Mouse (Mus musculus) gastrocnemius, postnatal 10 days (tissue): Measurements from ENCODE around the gene Grsf1. TPM values are rescaled to one million over a fixed set of nuclear protein-coding genes. Genes with fewer than 3 reads are reported as not detected.

Source experiments
- DNase-seq: peaks from one replicate; pipeline ENCODE4 v3.0.0; 2021; ENCODE audit warnings: mixed read lengths
- total RNA-seq, 2 experiments: library from RNA; stranded (reverse); gene quantifications; 2 replicates each; pipeline ENCODE4 v1.2.3; 2021

Gene Grsf1
- total RNA-seq, 2 experiments from 2014 or later, result 111 to 113 TPM

- no peak for DNase-seq
These were observed 12.7 kb upstream of the Grsf1 start for GRCm38 (mm10) chr5:88688583-88689187.

DNA sequence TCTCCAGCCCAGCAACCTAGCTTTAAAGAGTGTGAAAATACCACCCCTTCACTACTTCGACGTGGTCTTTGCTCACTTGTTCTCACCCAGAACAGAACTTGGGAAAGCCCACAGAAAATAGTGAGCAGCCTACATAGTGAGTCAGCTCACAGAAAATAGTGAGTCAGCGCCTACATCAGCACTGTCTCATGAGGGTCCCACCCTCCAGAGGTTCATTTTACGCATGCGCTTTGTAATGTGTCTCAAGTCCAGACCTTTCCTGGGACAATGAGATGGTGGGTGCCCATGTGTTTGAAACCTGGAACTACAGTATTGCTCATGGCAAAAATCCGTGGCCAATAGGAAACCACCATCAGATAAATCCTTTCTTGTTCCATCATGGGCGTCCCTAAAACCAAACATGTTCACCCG is 12.0 kb upstream of the Grsf1 start:
- no peak for DNase-seq

DNA sequence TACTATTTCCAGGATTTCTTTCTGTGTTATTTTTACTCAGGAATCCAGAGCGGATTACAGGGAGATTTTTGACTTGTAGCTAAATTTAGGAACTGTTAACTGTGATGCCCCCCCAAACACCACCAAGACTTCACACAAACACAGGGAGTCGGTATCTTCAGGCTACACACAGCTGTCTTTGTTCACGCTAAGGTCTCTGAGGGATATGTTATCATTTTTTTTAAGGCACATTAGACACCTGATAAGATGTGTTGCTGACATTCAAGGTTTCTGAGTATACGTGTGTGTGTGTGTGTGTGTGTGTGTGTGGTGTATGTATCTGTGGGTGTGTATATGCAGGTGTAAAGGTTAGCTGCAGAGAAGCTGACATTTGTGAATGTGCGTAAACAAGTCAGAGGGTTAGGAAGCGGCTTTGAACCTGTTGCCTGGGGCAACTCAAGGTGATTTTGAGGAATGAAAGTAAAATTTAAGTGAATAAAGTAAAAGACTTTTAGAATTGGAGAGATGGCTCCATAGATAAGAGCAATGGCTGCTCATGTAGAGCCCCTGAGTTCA is 9.9 kb upstream of the Grsf1 start:
- no peak for DNase-seq

DNA sequence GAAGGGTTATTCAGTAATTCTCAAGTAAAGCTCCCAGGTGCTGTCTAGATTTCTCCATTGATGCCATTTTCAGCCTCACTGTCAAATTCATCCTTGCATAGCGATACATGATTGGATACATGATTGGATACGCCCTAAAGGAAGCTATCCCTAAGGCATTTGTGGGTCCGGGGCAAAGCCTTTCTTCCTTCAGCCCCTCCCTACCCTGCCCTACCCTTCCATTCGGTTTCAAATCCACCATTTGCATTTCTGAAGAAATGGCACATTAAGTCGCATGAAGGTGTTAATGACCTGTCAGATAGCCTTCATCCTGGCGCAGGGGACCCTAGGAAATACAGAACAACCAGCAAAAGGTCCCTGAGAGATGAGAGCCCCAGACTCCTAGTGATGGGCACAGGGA is 9.3 kb upstream of the Grsf1 start:
- DNase-seq, result no peak

DNA sequence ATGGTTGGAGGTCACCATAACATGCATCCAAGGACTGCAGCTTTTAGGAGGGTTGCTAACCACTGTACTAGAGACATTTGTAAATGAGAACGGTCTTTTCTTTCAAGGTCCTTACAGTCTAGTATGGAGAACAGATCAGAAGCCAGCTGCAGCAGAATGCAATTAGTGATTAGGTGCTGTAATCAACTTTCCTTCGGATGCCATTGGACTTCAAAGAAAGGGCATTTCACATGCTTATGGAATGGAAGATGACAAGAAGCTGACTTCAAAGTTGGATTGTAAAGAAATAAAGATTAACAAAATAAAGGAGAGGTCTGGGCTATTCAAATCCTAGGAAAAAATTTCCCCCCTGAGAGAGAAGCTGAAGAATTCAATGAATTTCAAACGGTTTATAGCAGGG is 8.3 kb upstream of the Grsf1 start:
- DNase-seq, result no peak

DNA sequence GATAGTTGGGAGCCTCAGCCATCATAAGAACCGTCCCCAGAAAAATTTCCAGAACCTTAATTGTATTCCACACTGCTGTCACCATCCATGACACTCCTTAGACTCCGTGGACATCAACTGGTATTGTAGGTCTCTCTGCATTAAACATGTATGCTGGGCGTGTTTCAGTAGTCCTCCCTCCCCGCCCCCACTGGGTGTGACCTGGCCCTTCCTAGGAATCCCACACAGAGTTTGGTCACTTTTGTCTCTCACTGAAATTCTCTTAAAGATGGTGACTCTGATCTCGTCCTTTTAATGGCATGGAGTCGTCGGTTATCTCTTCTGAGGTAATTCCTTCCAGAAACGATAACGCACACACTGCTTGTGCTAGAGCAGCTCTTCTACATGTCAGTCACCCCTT is 7.7 kb upstream of the Grsf1 start:
- DNase-seq, result no peak

DNA sequence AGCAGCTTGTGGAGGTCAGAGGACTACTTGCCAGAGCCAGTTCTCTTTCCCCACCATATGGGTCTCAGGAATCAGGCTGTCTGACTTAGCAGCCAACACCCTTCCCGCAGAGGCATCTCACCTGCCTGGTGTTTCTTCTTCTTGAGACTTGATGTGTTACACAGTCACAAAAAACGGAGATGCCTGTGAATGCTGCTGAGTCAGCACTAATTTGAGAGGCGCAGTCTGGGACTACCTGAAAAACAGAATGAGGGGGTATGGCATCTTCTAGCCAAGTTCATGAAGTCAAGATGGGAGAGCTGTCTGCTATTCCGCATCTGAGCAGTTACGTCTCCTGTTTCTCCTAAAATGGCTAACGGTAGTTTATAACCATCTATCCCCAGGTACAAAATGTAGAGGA is 4.6 kb upstream of the Grsf1 start:
- DNase-seq, result no peak

DNA sequence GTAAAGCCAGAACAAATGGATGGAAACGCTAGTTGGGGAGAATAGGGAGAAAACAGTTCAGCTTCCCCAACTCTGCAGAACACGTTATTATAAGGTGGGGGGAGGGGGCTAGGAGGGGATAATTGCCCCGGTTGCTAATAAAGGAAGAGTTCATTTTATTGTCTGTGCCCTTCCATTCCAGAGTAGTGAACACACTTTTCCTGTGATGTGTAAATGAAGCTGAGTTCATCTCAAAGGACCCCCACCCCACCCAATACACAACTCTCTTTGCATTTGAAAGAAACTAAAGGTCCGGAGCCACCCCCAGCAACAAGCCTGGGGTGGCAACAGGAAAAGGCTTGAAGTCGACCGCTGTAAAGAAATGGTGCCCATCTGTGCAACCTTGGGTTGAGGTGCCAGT is 3.4 kb upstream of the Grsf1 start:
- DNase-seq, result no peak

GRCm38 (mm10) chr5:88678929-88679328 is 3.0 kb upstream of the Grsf1 start:
- DNase-seq, result no peak

GRCm38 (mm10) chr5:88674703-88675442 is 1.1 kb downstream of the Grsf1 start:
- peak; percentile 39 for DNase-seq

- DNase-seq, result no peak
These were observed 12.1 kb downstream of the Grsf1 start for GRCm38 (mm10) chr5:88663875-88664274.

DNA sequence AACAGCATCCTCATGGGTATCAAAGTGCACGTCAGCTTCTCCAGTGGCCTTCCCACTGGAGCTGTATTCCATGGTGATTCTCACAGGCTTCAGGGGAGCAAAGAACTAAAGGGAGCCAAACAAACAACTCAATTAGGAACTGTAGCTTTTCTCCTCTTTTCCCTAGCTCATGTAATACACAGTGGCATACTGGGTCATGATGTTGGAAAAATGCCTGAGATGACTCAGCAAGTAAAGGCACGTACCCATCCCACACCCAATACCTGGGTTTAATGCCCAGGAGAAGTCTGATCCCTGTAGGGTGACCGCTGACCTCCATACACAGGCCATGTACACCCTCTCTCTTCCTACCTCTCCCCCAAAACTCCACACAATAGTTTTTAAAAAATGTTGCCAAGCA is 12.8 kb downstream of the Grsf1 start:
- DNase-seq, result no peak

DNA sequence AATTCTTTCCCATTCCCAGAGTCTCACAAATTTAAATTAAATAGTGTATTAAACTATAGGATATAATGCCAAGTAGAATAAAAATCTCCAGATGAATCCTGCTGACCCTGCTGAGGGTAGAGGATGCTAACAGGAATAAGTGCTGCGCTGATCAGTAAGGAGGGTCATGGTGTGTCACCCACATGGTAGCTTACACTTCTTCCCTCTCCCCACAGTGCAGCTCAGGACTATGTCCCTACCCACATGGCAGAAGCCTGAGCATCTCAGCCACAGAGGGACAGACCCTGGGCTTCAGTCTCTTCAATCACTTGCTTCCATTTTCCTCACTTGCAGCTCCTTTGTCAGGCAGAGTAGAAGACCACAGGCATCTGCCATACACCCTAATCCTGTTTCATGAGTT is 18.1 kb downstream of the Grsf1 start:
- no peak for DNase-seq

- DNase-seq, result no peak
These were observed 23.4 kb downstream of the Grsf1 start for GRCm38 (mm10) chr5:88652589-88652988.

DNA sequence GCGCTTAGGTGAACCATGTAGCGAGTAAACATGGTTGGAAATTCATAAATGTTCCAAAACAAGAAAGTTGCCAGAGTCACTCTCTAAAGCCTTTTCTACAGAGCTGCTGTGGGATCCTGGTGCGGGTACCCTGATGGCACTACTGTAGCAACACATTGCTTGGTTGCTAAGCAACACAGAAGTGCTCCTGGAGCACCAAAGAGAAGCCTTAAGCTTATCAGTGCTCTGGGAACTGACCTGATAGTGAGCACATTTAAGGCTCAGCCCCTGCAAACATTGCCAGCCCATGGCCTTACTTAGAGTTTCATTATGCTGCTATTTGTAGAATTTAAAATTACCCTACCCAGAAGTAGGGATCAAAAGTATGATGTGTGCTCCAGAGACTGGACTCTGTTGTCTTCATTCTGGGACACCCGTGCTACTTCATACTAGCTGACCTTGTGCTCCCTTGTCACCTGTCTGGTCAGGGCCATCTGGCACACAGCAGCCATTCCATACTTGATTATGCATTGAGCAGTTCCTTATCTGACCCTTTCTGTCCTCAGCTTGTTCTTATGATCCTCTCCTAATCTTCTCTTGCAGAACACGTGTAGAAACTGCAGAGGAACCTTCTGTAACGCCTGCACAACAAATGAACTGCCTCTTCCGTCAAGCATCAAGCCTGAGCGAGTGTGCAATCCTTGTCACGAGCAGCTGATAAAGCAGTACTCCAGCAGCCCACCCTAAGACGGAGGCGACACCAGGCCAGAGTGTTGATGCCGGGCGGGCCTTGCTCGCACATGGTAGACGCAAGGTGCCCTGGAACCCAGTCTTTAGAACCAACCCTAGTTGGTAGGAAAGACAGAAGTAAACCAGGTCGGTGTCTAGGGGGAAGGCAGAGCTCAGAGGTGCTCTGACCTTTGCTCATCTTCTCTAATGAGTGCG is 26.5 kb downstream of the Grsf1 start:
- DNase-seq, result no peak

DNA sequence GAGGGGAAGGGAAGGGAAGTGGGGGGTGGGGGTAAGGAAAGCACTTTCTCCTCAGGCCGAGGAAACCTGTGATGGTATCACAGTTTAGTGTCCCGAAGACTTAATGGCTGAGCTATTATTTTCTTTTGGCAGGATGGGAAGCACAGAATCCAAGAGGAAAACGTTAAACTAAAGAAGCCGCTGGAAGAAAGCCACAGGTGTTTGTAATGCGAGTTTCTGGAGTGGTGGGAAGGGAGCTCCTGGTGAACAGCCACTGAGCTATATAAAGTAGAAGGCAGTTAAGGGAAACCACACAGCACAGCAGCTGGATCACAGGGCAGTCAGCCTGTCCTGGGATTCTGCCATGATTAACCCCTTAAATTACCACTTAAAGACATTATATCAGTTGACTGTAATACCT is 30.6 kb downstream of the Grsf1 start:
- no peak for DNase-seq

DNA sequence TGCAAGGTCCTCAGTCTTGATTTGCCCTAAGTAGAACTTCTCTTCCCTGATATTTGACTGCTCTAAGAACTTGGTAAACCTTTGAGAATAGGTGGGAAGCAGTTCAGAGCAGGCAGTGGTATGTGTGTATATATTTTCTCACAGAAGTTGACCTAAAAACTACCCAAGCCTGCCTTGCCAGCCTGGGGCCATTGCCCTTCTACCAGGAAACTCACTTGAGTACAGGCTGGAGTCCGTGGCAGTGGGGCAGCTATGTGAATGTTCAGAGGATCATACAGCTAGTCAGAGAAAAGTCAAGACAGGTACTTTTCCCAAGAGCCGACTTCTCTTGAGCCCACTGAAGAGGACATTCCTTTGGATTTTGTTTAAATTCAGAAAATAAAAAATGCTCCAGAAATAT is 31.1 kb downstream of the Grsf1 start:
- no peak for DNase-seq

DNA sequence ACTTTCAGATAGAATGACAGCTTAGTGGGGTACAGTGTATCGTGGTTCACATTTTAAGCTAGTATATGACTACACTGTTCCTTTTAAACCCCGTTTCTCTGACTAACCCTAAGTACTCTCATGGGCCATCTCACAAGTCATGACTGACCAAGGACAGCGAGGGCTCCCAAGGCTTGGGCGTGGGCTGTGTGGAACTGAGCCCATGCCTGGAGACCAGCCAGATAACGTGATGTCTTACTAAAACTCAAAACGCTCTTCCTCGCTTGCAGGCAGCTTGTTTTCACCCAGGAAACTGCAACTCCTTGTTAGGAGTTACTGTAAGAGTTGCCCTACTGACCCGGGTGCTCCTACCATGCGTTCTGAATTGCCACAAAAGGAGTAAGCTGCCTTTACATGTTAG is 32.5 kb downstream of the Grsf1 start:
- peak; percentile 49 for DNase-seq

DNA sequence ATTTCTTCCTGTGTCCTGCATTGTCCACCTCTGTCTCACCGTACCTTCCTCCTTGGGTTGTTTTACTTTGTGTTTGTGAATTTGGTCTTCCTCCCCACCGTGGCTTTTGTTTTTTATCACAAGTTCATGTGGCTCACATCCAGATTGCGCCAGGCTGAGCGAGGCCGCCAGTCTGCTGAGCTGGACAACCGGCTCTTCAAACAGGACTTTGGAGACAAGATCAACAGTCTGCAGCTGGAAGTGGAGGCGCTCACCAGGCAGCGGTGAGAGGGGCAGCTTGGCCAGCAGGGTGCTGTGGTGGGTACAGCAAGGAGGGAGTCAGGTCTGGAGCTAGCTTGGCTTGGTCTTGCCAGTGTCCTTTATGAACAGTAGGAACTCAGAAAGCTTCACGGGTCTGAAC is 33.2 kb downstream of the Grsf1 start:
- no peak for DNase-seq

DNA sequence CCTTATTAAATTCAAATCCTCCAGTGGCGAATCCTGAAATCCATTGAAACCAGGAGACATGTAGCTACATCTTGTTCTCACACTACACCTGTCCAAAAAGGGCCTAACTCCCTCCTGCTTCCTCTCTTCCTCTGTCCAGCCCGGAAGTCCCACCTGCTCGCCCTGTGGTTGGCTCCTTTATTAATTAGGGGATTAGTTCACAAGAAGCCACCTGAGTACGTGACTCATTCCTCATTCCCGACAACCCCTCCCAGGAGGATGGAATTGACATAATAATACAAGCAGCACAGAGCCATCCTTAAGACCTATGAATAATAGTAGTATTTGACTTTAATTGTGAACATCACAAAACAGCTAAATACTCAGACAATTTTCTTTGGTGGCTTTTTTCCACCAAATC is 41.9 kb downstream of the Grsf1 start:
- DNase-seq, result no peak

- DNase-seq, result no peak
These were observed 43.5 kb downstream of the Grsf1 start for GRCm38 (mm10) chr5:88632463-88632862.

- DNase-seq, result no peak
These were observed 44.4 kb downstream of the Grsf1 start for GRCm38 (mm10) chr5:88631545-88631944.

DNA sequence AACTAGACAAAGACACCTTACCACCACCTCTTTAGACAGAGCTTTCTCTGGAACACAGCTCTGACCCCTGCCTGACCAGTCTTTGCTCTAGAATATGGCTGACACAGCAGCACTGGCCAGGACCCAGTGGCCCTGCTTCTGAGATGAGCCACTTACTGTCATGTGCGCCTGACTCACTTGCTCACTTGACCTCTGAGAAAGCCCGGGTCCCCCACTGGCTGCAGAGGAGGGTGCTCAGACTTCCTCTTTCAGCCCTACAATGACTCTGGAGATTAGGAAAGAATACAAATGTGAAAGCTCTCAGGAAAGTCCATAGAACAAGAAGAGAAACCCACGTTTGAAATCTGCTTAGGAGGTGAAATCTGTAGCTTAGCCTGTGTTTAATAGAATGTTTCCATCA is 45.1 kb downstream of the Grsf1 start:
- DNase-seq, result no peak
